Mouse (Mus musculus) heart, adult 2 months (tissue): ENCODE data around the gene Ankrd27.

Experiments
- CTCF ChIP-seq: fragments of 200-600 bp; IDR thresholded peaks from 2 replicates; pipeline ENCODE4 v1.8.1; 2022; ENCODE audit warnings: antibody characterized with exemption, mild to moderate bottlenecking, moderate library complexity
- EP300 ChIP-seq: fragments of 200-500 bp; IDR thresholded peaks from 2 replicates; pipeline ENCODE4 v1.6.1; 2011; ENCODE audit warnings: low read depth, low read length, control low read depth; ENCODE audit not compliant: insufficient read depth
- POLR2A ChIP-seq: fragments of 200-500 bp; IDR thresholded peaks from 2 replicates; pipeline ENCODE4 v1.6.1; 2011; ENCODE audit warnings: mild to moderate bottlenecking, low read depth, low read length, control low read depth; ENCODE audit not compliant: insufficient read depth

DNA sequence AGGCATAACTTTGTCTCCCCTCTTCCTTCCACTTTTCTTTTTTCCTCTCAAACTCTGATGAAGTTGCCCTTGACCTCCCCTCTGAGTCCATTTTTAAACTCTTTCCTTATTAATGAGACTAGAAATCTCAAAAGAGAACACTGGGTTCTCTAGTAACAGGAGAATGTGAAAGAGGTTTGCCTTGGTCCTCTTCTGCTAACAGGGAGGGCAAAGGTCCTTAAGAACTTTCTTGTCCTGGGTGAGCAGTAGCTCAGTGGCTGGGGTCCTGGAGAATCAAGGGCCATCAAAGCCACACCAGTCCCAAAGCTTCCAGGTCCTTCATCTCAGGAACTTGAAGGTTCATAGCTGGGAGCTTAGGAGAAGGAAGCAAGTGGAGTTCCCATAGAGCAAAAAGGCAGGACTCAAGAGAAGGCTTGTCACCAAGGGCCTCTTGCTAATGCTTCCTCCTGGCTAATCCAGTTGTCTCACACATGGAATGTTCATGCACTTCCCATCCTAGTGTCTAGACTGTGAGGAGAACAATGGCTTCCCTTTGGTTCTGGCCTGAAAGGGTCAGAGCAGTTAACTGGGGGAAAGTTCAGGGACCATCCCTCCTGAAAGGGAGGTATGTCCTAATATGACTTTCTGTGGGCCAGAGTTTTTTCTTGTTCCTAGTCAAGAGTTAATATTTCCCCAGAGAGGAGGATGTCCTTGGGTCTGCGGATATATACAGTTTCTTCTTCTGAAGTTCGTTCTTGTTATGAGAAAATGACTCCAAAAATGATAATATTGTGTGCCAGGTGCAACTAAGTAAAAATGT lies 21.8 kb upstream of the Ankrd27 start:
- no peak for TF ChIP-seq POLR2A
- TF ChIP-seq CTCF, result no peak
- TF ChIP-seq EP300, result no peak
